Mouse (Mus musculus) adrenal gland, postnatal 25 days (tissue): ENCODE measurements around the gene Htr6. TPM values are rescaled to one million over a fixed set of nuclear protein-coding genes. Genes with fewer than 3 reads are reported as not detected.
A peak's percentile ranks its signal among the peaks of the same experiment; 100 is the strongest.

ENCODE experiments used
- DNase-seq: peaks from one replicate; pipeline ENCODE4 v3.0.0; 2021; ENCODE audit warnings: mixed read lengths
- total RNA-seq: library from RNA; stranded (reverse); gene quantifications from 2 replicates; pipeline ENCODE4 v1.2.3, GENCODE M21; 2021

The Htr6 gene
- total RNA-seq, 1 experiment from 2014 or later: 0.33 TPM

- DNase-seq: no peak
Observed at GRCm38 (mm10) chr4:139043600-139043999, 31.8 kb downstream of the Htr6 start.

GRCm38 (mm10) chr4:139042611-139043010 is 32.8 kb downstream of the Htr6 start:
- DNase-seq: no peak

GRCm38 (mm10) chr4:139040084-139040839 is 35.1 kb downstream of the Htr6 start:
- no peak for DNase-seq

- DNase-seq: peak; percentile 42
Observed at GRCm38 (mm10) chr4:139037795-139038607, 37.4 kb downstream of the Htr6 start.

GRCm38 (mm10) chr4:139035799-139036198 is 39.6 kb downstream of the Htr6 start:
- no peak for DNase-seq

- no peak for DNase-seq
Observed at GRCm38 (mm10) chr4:139034942-139035341, 40.4 kb downstream of the Htr6 start.

GRCm38 (mm10) chr4:139034540-139034939 is 40.8 kb downstream of the Htr6 start:
- no peak for DNase-seq

GRCm38 (mm10) chr4:139034010-139034367 is 41.4 kb downstream of the Htr6 start:
- DNase-seq: no peak

- no peak for DNase-seq
Observed at GRCm38 (mm10) chr4:139033263-139034009, 41.9 kb downstream of the Htr6 start.

- DNase-seq: no peak
Observed at GRCm38 (mm10) chr4:139032521-139032920, 42.8 kb downstream of the Htr6 start.

- DNase-seq: no peak
Observed at GRCm38 (mm10) chr4:139030675-139031074, 44.7 kb downstream of the Htr6 start.

GRCm38 (mm10) chr4:139024379-139024778 is 51.0 kb downstream of the Htr6 start:
- DNase-seq: no peak

GRCm38 (mm10) chr4:139020385-139020784 is 55.0 kb downstream of the Htr6 start:
- DNase-seq: peak; percentile 45

- no peak for DNase-seq
Observed at GRCm38 (mm10) chr4:139019413-139019812, 56.0 kb downstream of the Htr6 start.

- no peak for DNase-seq
Observed at GRCm38 (mm10) chr4:139018976-139019375, 56.4 kb downstream of the Htr6 start.

GRCm38 (mm10) chr4:139018388-139018787 is 57.0 kb downstream of the Htr6 start:
- no peak for DNase-seq

- no peak for DNase-seq
Observed at GRCm38 (mm10) chr4:139014793-139015192, 60.6 kb downstream of the Htr6 start.

GRCm38 (mm10) chr4:139013281-139013680 is 62.1 kb downstream of the Htr6 start:
- no peak for DNase-seq

- DNase-seq: no peak
Observed at GRCm38 (mm10) chr4:139011201-139011702, 64.1 kb downstream of the Htr6 start.
